ENCODE assay signal across 8 mouse cellular contexts in genomic region chr13:38527041-38527796, GRCm38 (mm10). TPM values are rescaled to one million over a fixed set of nuclear protein-coding genes. Genes with fewer than 3 reads are reported as not detected.
DNase-seq lines count a peak whose midpoint lies in the region; ATAC-seq and TF ChIP-seq lines count a peak whose summit lies in the region.

No protein-coding gene starts in this region.

- peak overlapping the region; percentile 98 for H3K4me3 ChIP-seq in heart, embryonic 13.5 days
- peak overlapping the region; percentile 75 for H3K4me3 ChIP-seq in ES-Bruce4 (ENCODE audit: low read depth, low read length)
- H3K4me3 ChIP-seq in embryonic fibroblast, embryonic 13.5 days (ENCODE audit: insufficient read depth, low read length), result peak overlapping the region; percentile 95
- peak overlapping the region; percentile 85 for H3K4me3 ChIP-seq in kidney, postnatal 0 days (replicated peaks; ENCODE audit: low read depth, low read length)
- H3K4me3 ChIP-seq in neural tube, embryonic 12.5 days, result peak overlapping the region; percentile 80

- no peak for TF ChIP-seq POLR2A in ES-Bruce4 (IDR thresholded peaks at IDR 0.05; ENCODE audit: insufficient read depth, low read length)
- TF ChIP-seq POLR2A in embryonic fibroblast, embryonic 13.5 days (IDR thresholded peaks at IDR 0.05; ENCODE audit: low read depth, low read length), result no peak

- 8% methylated on average over 15 of the region's 15 CpGs for WGBS in heart, embryonic 13.5 days
- WGBS in kidney, postnatal 0 days, result 3% methylated on average over 15 of the region's 15 CpGs
- 12% methylated on average over 15 of the region's 15 CpGs for WGBS in neural tube, embryonic 12.5 days

- TF ChIP-seq CTCF in ES-Bruce4 (IDR thresholded peaks at IDR 0.05; ENCODE audit: low read depth, low read length), result no peak
- TF ChIP-seq CTCF in embryonic fibroblast, embryonic 13.5 days (IDR thresholded peaks at IDR 0.05; ENCODE audit: borderline replicate concordance, insufficient read depth, low read length), result no peak
- TF ChIP-seq CTCF in kidney, postnatal 0 days (IDR thresholded peaks at IDR 0.05; ENCODE audit: low read depth), result no peak

- H3K4me2 ChIP-seq in heart, embryonic 13.5 days, result peak overlapping the region; percentile 81
- peak overlapping the region; percentile 90 for H3K4me2 ChIP-seq in kidney, postnatal 0 days (ENCODE audit: low read length)
- H3K4me2 ChIP-seq in neural tube, embryonic 12.5 days (replicated peaks), result peak overlapping the region; percentile 69

- intact Hi-C loops in heart, postnatal 36 days (cut with DNase I), result loop anchor here (5.0 kb wide), 1 partner anchor 185 kb away; no protein-coding TSS in a partner anchor

- H3K4me1 ChIP-seq in heart, embryonic 13.5 days, result peaks cover 39% of the 10 kb centered on the region
- peaks cover 4% of the 10 kb centered on the region for H3K4me1 ChIP-seq in ES-Bruce4 (ENCODE audit: control insufficient read depth, insufficient read depth, low read length)
- H3K4me1 ChIP-seq in embryonic fibroblast, embryonic 13.5 days (ENCODE audit: control insufficient read depth, insufficient read depth, low read length), result peaks cover 7% of the 10 kb centered on the region
- peaks cover 20% of the 10 kb centered on the region for H3K4me1 ChIP-seq in kidney, postnatal 0 days (replicated peaks; ENCODE audit: insufficient read depth, low read length)
- peaks cover 14% of the 10 kb centered on the region for H3K4me1 ChIP-seq in neural tube, embryonic 12.5 days

- peaks cover 22% of the 10 kb centered on the region for H3K36me3 ChIP-seq in heart, embryonic 13.5 days
- peaks cover 5% of the 10 kb centered on the region for H3K36me3 ChIP-seq in ES-Bruce4 (ENCODE audit: control insufficient read depth, insufficient read depth, low read length, poor library complexity, severe bottlenecking)
- H3K36me3 ChIP-seq in kidney, postnatal 0 days (ENCODE audit: insufficient read depth, low read length), result peaks cover 11% of the 10 kb centered on the region
- H3K36me3 ChIP-seq in neural tube, embryonic 12.5 days, result peaks cover 11% of the 10 kb centered on the region

- H3K9me3 ChIP-seq in heart, embryonic 13.5 days, result no peaks in the 10 kb centered on the region
- no peaks in the 10 kb centered on the region for H3K9me3 ChIP-seq in ES-Bruce4 (replicated peaks; ENCODE audit: control insufficient read depth, insufficient read depth, low read length, poor library complexity, severe bottlenecking)
- H3K9me3 ChIP-seq in kidney, postnatal 0 days (replicated peaks; ENCODE audit: low read length), result no peaks in the 10 kb centered on the region
- H3K9me3 ChIP-seq in neural tube, embryonic 12.5 days, result no peaks in the 10 kb centered on the region

- H3K9ac ChIP-seq in heart, embryonic 13.5 days, result peak overlapping the region; percentile 97
- H3K9ac ChIP-seq in ES-Bruce4 (ENCODE audit: low read depth, poor library complexity, severe bottlenecking), result peak overlapping the region; percentile 85
- H3K9ac ChIP-seq in kidney, postnatal 0 days (ENCODE audit: low read depth, low read length), result peak overlapping the region; percentile 91
- H3K9ac ChIP-seq in neural tube, embryonic 12.5 days, result peak overlapping the region; percentile 72

- no peak for ATAC-seq in heart, embryonic 13.5 days (ENCODE audit: extremely low read depth, insufficient number of reproducible peaks, low FRiP score, low TSS enrichment)
- peak; percentile 47; the same call in 1 of the 2 replicates for ATAC-seq in kidney, postnatal 0 days (replicated peaks; ENCODE audit: low FRiP score, low read depth)
- peak; percentile 17 for ATAC-seq in neural tube, embryonic 12.5 days (ENCODE audit: low FRiP score, low read depth)

- H3K27me3 ChIP-seq in heart, embryonic 13.5 days (replicated peaks), result 0 out of 2 replicates have a peak, but pooled peaks cover 3% of the 10 kb centered on the region
- no peaks in the 10 kb centered on the region for H3K27me3 ChIP-seq in ES-Bruce4 (ENCODE audit: control insufficient read depth, insufficient read depth, low read length, poor library complexity, severe bottlenecking)
- H3K27me3 ChIP-seq in kidney, postnatal 0 days (ENCODE audit: insufficient read depth, low read length), result no peaks in the 10 kb centered on the region
- no peaks in the 10 kb centered on the region for H3K27me3 ChIP-seq in neural tube, embryonic 12.5 days (replicated peaks)

- peak overlapping the region; percentile 96 for H3K27ac ChIP-seq in heart, embryonic 13.5 days (replicated peaks)
- H3K27ac ChIP-seq in ES-Bruce4 (ENCODE audit: insufficient read depth, low read length), result no peak overlapping the region
- H3K27ac ChIP-seq in embryonic fibroblast, embryonic 13.5 days (ENCODE audit: insufficient read depth, low read length), result peak overlapping the region; percentile 82
- H3K27ac ChIP-seq in kidney, postnatal 0 days, result peak overlapping the region; percentile 96
- H3K27ac ChIP-seq in neural tube, embryonic 12.5 days, result peak overlapping the region; percentile 5; the same call in 1 of the 2 replicates

- TF ChIP-seq EP300 in ES-Bruce4 (IDR thresholded peaks at IDR 0.05; ENCODE audit: insufficient read depth, low read depth, low read length), result no peak

- DNase-seq in heart, postnatal 36 days, result no peak
- DNase-seq in kidney, postnatal 0 days (ENCODE audit: low spot score), result peak; percentile 68
- no peak for DNase-seq in cerebellum, adult 11 months
- no peak for DNase-seq in ovary, postnatal 14 days (ENCODE audit: low spot score)

RNA-seq across cellular contexts. Expression of gene Txndc5, which starts 1.4 kb away (rescaled TPM):
- polyA plus RNA-seq in heart, embryonic 13.5 days (2015; fragmentation: Nextera tagmentation; extraction: Ambion mirVana), result 200 and 206 TPM in 2 replicates
- total RNA-seq in heart, postnatal 36 days (2021), result 10 to 100 TPM; 33.0 to 35.0 TPM
- polyA plus RNA-seq in ES-Bruce4 (2011; ENCODE audit: insufficient read depth, insufficient read length, low read depth, missing spikeins), result 106 and 109 TPM in 2 replicates
- 315 and 331 TPM in 2 replicates for polyA plus RNA-seq in embryonic fibroblast, embryonic 13.5 days (2011; ENCODE audit: insufficient read length, low read depth, missing spikeins)
- polyA plus RNA-seq in kidney, postnatal 0 days (2015; fragmentation: Nextera tagmentation; extraction: Ambion mirVana), result 237 and 243 TPM in 2 replicates
- 112 and 121 TPM in 2 replicates for polyA plus RNA-seq in neural tube, embryonic 12.5 days (2016; fragmentation: Nextera tagmentation; extraction: Ambion mirVana)
